Mouse (Mus musculus) heart, embryonic 16.5 days (tissue): ENCODE results near the gene Tomt. TPM values are rescaled to one million over a fixed set of nuclear protein-coding genes. Genes with fewer than 3 reads are reported as not detected.
A peak's percentile ranks its signal among the peaks of the same experiment; 100 is the strongest.

Source experiments
- ATAC-seq: fragments of 200-750 bp; cut with Nextera tagmentation; replicated peaks from 2 replicates; pipeline ENCODE4 v1.8.0; 2017; ENCODE audit warnings: moderate number of reproducible peaks; ENCODE audit not compliant: insufficient read depth, low FRiP score; ENCODE audit errors: extremely low read depth
- H3K27ac ChIP-seq: fragments of 300-500 bp; sonication (generic); 2 replicates; pipeline ENCODE4 v1.5.1; 2014; ENCODE audit warnings: mild to moderate bottlenecking, low read length, control low read depth, moderate library complexity
- H3K27me3 ChIP-seq: fragments of 300-500 bp; sonication (generic); 2 replicates; pipeline ENCODE4 v1.6.1; 2014; ENCODE audit warnings: low read length, mixed read lengths; ENCODE audit not compliant: control insufficient read depth, insufficient read depth
- H3K36me3 ChIP-seq: fragments of 300-500 bp; sonication (generic); 2 replicates; pipeline ENCODE4 v1.6.1; 2014; ENCODE audit not compliant: control insufficient read depth, insufficient read depth
- H3K4me1 ChIP-seq: fragments of 300-500 bp; sonication (generic); 2 replicates; pipeline ENCODE4 v1.6.1; 2014; ENCODE audit warnings: low read length, mixed read lengths; ENCODE audit not compliant: control insufficient read depth, insufficient read depth
- H3K4me2 ChIP-seq: fragments of 300-500 bp; sonication (generic); 2 replicates; pipeline ENCODE4 v1.6.1; 2014; ENCODE audit warnings: low read depth, mild to moderate bottlenecking, control low read depth, low read length
- H3K4me3 ChIP-seq: fragments of 300-500 bp; sonication (generic); 2 replicates; pipeline ENCODE4 v1.5.1; 2014; ENCODE audit warnings: mild to moderate bottlenecking, control low read depth, low read length
- H3K9ac ChIP-seq: fragments of 300-500 bp; sonication (generic); 2 replicates; pipeline ENCODE4 v1.6.1; 2014; ENCODE audit warnings: low read length, control low read depth
- H3K9me3 ChIP-seq: fragments of 300-500 bp; sonication (generic); replicated peaks from 2 replicates; pipeline ENCODE4 v1.6.1; 2016; ENCODE audit warnings: low read length; ENCODE audit not compliant: control insufficient read depth
- WGBS: fragments of 180-500 bp; shearing (Covaris S2); extraction: QIAGEN DNeasy Blood & Tissue Kit; methylation state at CpG from one replicate; pipeline ENCODE4 v1.1.7; 2014; 5-methylcytosine and 5-hydroxymethylcytosine counted together
- polyA plus RNA-seq: library from polyadenylated mRNA; unstranded; fragments of >200 nt; fragmentation: Nextera tagmentation; extraction: Ambion mirVana; gene quantifications from 2 replicates; pipeline ENCODE4 v1.2.1, GENCODE M21; 2015

Gene Tomt
- polyA plus RNA-seq, 1 experiment from 2014 or later = not detected

- H3K4me3 ChIP-seq = peak overlapping the region; percentile 69
- peak overlapping the region; percentile 59 for H3K4me2 ChIP-seq
- H3K4me1 ChIP-seq = peaks cover 4% of the 10 kb centered on the region
- no peaks in the 10 kb centered on the region for H3K9me3 ChIP-seq
- peak; percentile 97 for ATAC-seq
- peak overlapping the region; percentile 71 for H3K9ac ChIP-seq
- H3K27me3 ChIP-seq = no peaks in the 10 kb centered on the region
- H3K36me3 ChIP-seq = no peaks in the 10 kb centered on the region
- peak overlapping the region; percentile 89 for H3K27ac ChIP-seq
- under 1% methylated on average over 57 of the region's 57 CpGs for WGBS
These were observed 9.8 kb downstream of the Tomt start for GRCm38 (mm10) chr7:101896104-101897066.

DNA sequence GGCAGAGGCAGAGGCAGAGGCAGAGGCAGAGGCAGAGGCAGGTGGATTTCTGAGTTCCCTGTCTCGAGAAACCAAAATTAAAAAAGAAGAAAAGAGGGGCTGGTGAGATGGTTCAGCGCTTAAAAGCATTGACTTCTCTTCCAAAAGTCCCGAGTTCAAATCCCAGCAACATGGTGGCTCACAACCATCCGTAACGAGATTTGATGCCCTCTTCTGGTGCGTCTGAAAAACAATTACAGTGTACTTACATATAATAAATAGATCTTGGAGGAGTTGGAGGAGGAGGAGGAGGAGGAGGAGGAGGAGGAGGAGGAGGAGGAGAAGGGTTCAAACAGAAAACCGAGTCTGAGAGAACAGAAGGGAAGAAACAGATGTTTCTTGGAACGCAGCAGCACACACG is 10.5 kb downstream of the Tomt start:
- Histone ChIP-seq H3K4me2 (peak overlapping the region; percentile 59), H3K4me1 (peaks cover 4% of the 10 kb centered on the region), H3K9ac (peak overlapping the region; percentile 68), H3K27me3 (no peaks in the 10 kb centered on the region), H3K27ac (peak overlapping the region; percentile 89), H3K4me3 (peak overlapping the region; percentile 69), H3K9me3 (no peaks in the 10 kb centered on the region), H3K36me3 (no peaks in the 10 kb centered on the region)
- WGBS = 41% methylated on average over 9 of the region's 9 CpGs
- no peak for ATAC-seq

DNA sequence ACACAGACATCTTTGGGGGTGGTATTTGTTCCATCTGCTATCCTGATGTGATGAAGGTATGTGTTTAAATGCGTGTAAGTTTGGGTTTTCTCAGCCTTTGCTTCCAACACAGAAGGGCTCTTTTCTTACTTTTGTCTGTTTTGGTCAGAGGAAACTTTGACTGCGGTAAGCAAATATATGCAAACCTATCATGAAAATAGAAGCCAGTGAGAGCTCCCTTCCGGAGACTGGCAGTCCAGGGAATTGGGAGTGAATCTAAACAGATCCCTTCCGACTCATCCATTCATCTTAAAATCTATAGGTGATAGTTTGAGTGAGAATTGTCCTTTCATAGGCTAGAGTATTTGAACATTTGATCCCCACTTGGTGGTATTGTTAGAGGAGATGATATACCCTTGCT is 17.7 kb downstream of the Tomt start:
- Histone ChIP-seq H3K36me3 (no peaks in the 10 kb centered on the region), H3K9me3 (no peaks in the 10 kb centered on the region), H3K27me3 (no peaks in the 10 kb centered on the region), H3K27ac (no peak overlapping the region), H3K4me3 (no peak overlapping the region), H3K4me2 (no peak overlapping the region), H3K4me1 (no peaks in the 10 kb centered on the region), H3K9ac (no peak overlapping the region)
- 76% methylated on average over 4 of the region's 4 CpGs for WGBS
- no peak for ATAC-seq

- H3K9ac ChIP-seq = no peak overlapping the region
- WGBS = 69% methylated on average over 6 of the region's 6 CpGs
- no peak overlapping the region for H3K27ac ChIP-seq
- ATAC-seq = no peak
- no peaks in the 10 kb centered on the region for H3K27me3 ChIP-seq
- H3K4me1 ChIP-seq = no peaks in the 10 kb centered on the region
- H3K4me2 ChIP-seq = no peak overlapping the region
- H3K9me3 ChIP-seq = no peaks in the 10 kb centered on the region
- H3K36me3 ChIP-seq = no peaks in the 10 kb centered on the region
- H3K4me3 ChIP-seq = no peak overlapping the region
These were observed 19.9 kb downstream of the Tomt start for GRCm38 (mm10) chr7:101886274-101886673.

- no peak overlapping the region for H3K27ac ChIP-seq
- H3K36me3 ChIP-seq = no peaks in the 10 kb centered on the region
- H3K4me2 ChIP-seq = no peak overlapping the region
- WGBS = 96% methylated on average over 4 of the region's 4 CpGs
- no peaks in the 10 kb centered on the region for H3K4me1 ChIP-seq
- H3K4me3 ChIP-seq = no peak overlapping the region
- no peak overlapping the region for H3K9ac ChIP-seq
- no peaks in the 10 kb centered on the region for H3K9me3 ChIP-seq
- H3K27me3 ChIP-seq = no peaks in the 10 kb centered on the region
- ATAC-seq = no peak
These were observed 22.0 kb downstream of the Tomt start for GRCm38 (mm10) chr7:101884160-101884559.

DNA sequence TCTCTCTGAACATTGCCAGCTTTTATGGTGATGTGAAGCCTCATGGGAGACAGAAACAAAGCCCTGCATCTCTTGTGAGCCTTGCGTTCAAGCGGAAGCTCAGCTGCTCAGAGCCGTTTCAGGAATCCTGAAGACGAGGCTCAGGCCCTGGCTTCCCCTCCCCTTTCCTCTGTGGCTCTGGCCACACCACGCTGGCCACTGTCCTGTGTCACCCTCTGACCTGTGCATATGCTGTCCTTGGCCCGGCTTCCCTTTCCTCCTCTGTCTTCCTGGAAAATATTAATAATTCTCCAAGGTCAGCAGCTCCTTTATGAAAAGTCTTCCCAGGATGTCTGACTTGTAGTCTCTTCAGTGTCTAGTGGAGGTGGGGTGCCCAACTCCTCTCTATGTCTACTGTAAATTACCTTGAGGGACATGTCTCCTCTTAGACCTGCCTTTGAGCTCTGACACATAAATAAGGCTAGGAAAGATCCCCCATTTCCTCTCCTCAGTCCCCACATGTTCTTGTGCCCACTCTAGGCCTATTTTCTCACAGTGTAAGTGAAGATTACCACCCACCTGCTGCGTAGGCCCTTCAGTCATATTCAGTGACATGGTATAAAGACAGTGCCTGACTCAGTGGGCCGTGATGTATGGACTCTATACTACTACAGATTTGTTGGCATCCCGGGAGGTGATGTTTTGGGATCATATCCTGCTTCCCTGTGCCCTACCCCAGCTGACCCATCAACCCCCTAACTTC is 23.6 kb downstream of the Tomt start:
- Histone ChIP-seq H3K9me3 (no peaks in the 10 kb centered on the region), H3K4me3 (no peak overlapping the region), H3K4me2 (no peak overlapping the region), H3K9ac (no peak overlapping the region), H3K4me1 (no peaks in the 10 kb centered on the region), H3K27ac (no peak overlapping the region), H3K27me3 (no peaks in the 10 kb centered on the region), H3K36me3 (no peaks in the 10 kb centered on the region)
- WGBS = 66% methylated on average over 9 of the region's 9 CpGs
- no peak for ATAC-seq

GRCm38 (mm10) chr7:101880855-101881254 is 25.3 kb downstream of the Tomt start:
- H3K9ac ChIP-seq = no peak overlapping the region
- no peaks in the 10 kb centered on the region for H3K36me3 ChIP-seq
- no peaks in the 10 kb centered on the region for H3K4me1 ChIP-seq
- ATAC-seq = no peak
- H3K9me3 ChIP-seq = no peaks in the 10 kb centered on the region
- no peak overlapping the region for H3K4me3 ChIP-seq
- no peak overlapping the region for H3K27ac ChIP-seq
- H3K4me2 ChIP-seq = no peak overlapping the region
- WGBS = 70% methylated on average over 4 of the region's 4 CpGs
- no peaks in the 10 kb centered on the region for H3K27me3 ChIP-seq

GRCm38 (mm10) chr7:101875978-101876377 is 30.2 kb downstream of the Tomt start:
- no peak overlapping the region for H3K27ac ChIP-seq
- ATAC-seq = no peak
- no peaks in the 10 kb centered on the region for H3K36me3 ChIP-seq
- H3K9me3 ChIP-seq = no peaks in the 10 kb centered on the region
- no peak overlapping the region for H3K9ac ChIP-seq
- no peaks in the 10 kb centered on the region for H3K27me3 ChIP-seq
- no peak overlapping the region for H3K4me3 ChIP-seq
- H3K4me1 ChIP-seq = peaks cover 7% of the 10 kb centered on the region
- no peak overlapping the region for H3K4me2 ChIP-seq
- 94% methylated on average over 1 of the region's 1 CpGs for WGBS

DNA sequence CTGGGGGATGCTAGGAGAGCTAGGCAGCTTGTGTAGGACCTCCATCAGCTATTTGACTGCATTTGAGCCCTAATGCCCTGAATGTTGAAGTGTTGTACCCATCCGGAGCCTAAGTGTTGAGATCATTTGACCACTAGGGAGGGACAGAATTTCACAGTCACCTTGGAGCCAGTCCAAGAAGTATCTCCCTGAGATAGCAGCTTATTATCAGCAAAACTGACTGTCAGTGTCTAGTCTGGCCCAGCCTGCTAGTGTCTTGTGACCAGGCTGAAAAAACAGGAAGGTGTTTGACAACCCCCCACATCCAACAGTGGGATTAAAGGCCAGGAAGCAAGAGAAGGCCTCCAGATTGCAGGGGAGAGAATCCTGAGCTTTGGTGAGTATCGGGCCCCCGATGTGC is 34.9 kb downstream of the Tomt start:
- Histone ChIP-seq H3K27ac (peak overlapping the region; percentile 63), H3K9me3 (no peaks in the 10 kb centered on the region), H3K4me3 (no peak overlapping the region), H3K9ac (no peak overlapping the region), H3K36me3 (no peaks in the 10 kb centered on the region), H3K4me2 (no peak overlapping the region), H3K27me3 (no peaks in the 10 kb centered on the region), H3K4me1 (peaks cover 9% of the 10 kb centered on the region)
- peak; percentile 76 for ATAC-seq
- 35% methylated on average over 3 of the region's 3 CpGs for WGBS
